ENCODE assay signal across 13 mouse cellular contexts in the genomic region with DNA sequence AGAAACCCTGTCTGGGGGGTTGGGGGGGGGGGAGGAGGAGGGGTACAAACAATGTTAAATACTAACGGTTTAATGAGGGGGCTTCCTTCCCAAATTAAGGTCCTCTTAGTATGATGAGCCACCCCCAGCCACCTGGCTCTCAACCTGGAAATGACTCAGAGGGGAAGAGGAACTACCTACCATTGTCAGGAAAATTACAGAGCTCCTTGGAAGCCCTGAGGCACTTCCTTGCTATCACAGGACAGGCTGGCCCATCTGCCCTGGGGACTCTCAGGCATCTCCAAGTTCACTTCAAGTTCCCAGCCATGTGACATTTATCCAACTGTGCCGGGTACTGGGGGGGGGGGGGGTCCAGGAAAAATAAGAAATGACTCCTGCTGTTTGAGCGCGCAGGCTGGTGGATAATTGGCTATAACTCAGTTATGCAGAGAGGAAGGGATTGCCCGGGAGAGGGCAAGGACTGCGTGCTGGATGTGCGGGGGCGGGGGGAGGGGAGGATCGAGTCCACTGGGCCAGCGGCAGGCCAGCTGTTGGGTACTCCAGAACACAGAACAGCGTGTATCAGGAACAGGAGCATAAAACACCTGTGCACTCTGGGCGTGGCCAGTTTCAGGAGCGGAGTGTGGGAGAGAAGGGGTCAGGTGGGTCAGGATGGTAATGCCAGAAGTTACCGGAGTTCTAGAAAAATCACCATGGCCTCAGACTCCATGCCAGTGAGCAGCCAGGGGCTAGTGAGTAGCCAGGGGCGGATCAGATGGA. TPM values are rescaled to one million over a fixed set of nuclear protein-coding genes. Genes with fewer than 3 reads are reported as not detected.
A peak's percentile ranks its signal among the peaks of the same experiment; 100 is the strongest.
DNase-seq lines count a peak whose midpoint lies in the region; ATAC-seq and TF ChIP-seq lines count a peak whose summit lies in the region.
"Had no signal": no experiment of that assay in that cellular context is flagged by ENCODE, and none has a peak within 500 bp of the region (broad histone marks: within the 10 kb centered on the region; RNA-seq: fewer than 3 reads in every experiment).

No protein-coding gene starts in this region.

- no peaks in the 10 kb centered on the region for H3K27me3 ChIP-seq in heart, embryonic 13.5 days (replicated peaks)
- H3K27me3 ChIP-seq in CH12.LX (replicated peaks) = no peaks in the 10 kb centered on the region
- no peaks in the 10 kb centered on the region for H3K27me3 ChIP-seq in embryonic facial prominence, embryonic 11.5 days (ENCODE audit: control insufficient read depth, insufficient read depth, low read length)
- H3K27me3 ChIP-seq in kidney, postnatal 0 days (ENCODE audit: insufficient read depth, low read length) = no peaks in the 10 kb centered on the region
- H3K27me3 ChIP-seq: forebrain, embryonic 15.5 days; midbrain, embryonic 15.5 days had no signal

- TF ChIP-seq CTCF in CH12.LX (conservative IDR thresholded peaks at IDR 0.05 in 1 of 2, IDR thresholded peaks at IDR 0.05 in 1 of 2; ENCODE audit: low read depth in 2 of 2, low read length in 2 of 2) = no peak
- TF ChIP-seq CTCF in kidney, postnatal 0 days (IDR thresholded peaks at IDR 0.05; ENCODE audit: low read depth) = no peak

- no peaks in the 10 kb centered on the region for H3K36me3 ChIP-seq in heart, embryonic 13.5 days
- peaks cover 0 to 27% of the 10 kb centered on the region in 2 experiments for H3K36me3 ChIP-seq in CH12.LX (replicated peaks in 1 of 2; ENCODE audit: control insufficient read depth in 1 of 2, insufficient read depth in 1 of 2, low read length in 1 of 2)
- H3K36me3 ChIP-seq in embryonic facial prominence, embryonic 11.5 days (replicated peaks; ENCODE audit: control insufficient read depth, insufficient read depth, low read depth, low read length) = no peaks in the 10 kb centered on the region
- H3K36me3 ChIP-seq in kidney, postnatal 0 days (ENCODE audit: insufficient read depth, low read length) = no peaks in the 10 kb centered on the region
- H3K36me3 ChIP-seq: forebrain, embryonic 15.5 days; midbrain, embryonic 15.5 days had no signal

- 36% methylated on average over 15 of the region's 15 CpGs for WGBS in heart, embryonic 13.5 days
- WGBS in embryonic facial prominence, embryonic 11.5 days = 18% methylated on average over 15 of the region's 15 CpGs
- WGBS in kidney, postnatal 0 days = 14% methylated on average over 15 of the region's 15 CpGs

- H3K79me2 ChIP-seq in CH12.LX (replicated peaks; ENCODE audit: control insufficient read depth, extremely low read depth, insufficient read depth, poor library complexity, severe bottlenecking) = no peaks in the 10 kb centered on the region

- in situ Hi-C loops in CH12.LX (cut with MboI; ENCODE audit: low pct_ligation_motif_present, low pct_unique_long_range_greater_than_20kb, low sequenced_read_pairs) = no loop called here

- no peak overlapping the region for H3K4me3 ChIP-seq in heart, embryonic 13.5 days
- H3K4me3 ChIP-seq in CH12.LX (replicated peaks in 1 of 3; ENCODE audit: low read depth in 2 of 3, low read length in 2 of 3, poor library complexity in 1 of 3) = no peak overlapping the region
- H3K4me3 ChIP-seq in embryonic facial prominence, embryonic 11.5 days (ENCODE audit: low read depth, low read length) = no peak overlapping the region
- H3K4me3 ChIP-seq in kidney, postnatal 0 days (replicated peaks; ENCODE audit: low read depth, low read length) = no peak overlapping the region
- H3K4me3 ChIP-seq: forebrain, embryonic 15.5 days; midbrain, embryonic 15.5 days had no signal

- dilution Hi-C loops in CH12.LX (cut with MboI; ENCODE audit: extremely low pct_ligation_motif_present, extremely low pct_unique_long_range_greater_than_20kb, low sequenced_read_pairs) = no loop called here

- TF ChIP-seq RAD21 in CH12.LX (IDR thresholded peaks at IDR 0.05; ENCODE audit: low read depth, low read length) = no peak

- H3K9ac ChIP-seq in heart, embryonic 13.5 days = 0 out of 2 replicates have a peak overlapping the region, but pooled peaks have one; percentile 33
- no peak overlapping the region for H3K9ac ChIP-seq in CH12.LX (ENCODE audit: insufficient read depth, low read depth)
- H3K9ac ChIP-seq in embryonic facial prominence, embryonic 11.5 days (replicated peaks; ENCODE audit: low read length) = no peak overlapping the region
- H3K9ac ChIP-seq in kidney, postnatal 0 days (ENCODE audit: low read depth, low read length) = no peak overlapping the region
- H3K9ac ChIP-seq: forebrain, embryonic 15.5 days; midbrain, embryonic 15.5 days had no signal

- H3K27ac ChIP-seq in heart, embryonic 13.5 days (replicated peaks) = no peak overlapping the region; the same call in 1 of the 2 replicates
- H3K27ac ChIP-seq in CH12.LX (ENCODE audit: insufficient read depth, low read depth) = no peak overlapping the region
- no peak overlapping the region for H3K27ac ChIP-seq in embryonic facial prominence, embryonic 11.5 days (replicated peaks; ENCODE audit: low read depth, low read length)
- no peak overlapping the region for H3K27ac ChIP-seq in kidney, postnatal 0 days
- H3K27ac ChIP-seq: forebrain, embryonic 15.5 days; midbrain, embryonic 15.5 days had no signal

- intact Hi-C loops in heart, postnatal 10 days (cut with DNase I) = no loop called here

- no peak for TF ChIP-seq POLR2A in CH12.LX (IDR thresholded peaks at IDR 0.05; ENCODE audit: low read depth, low read length)

- DNase-seq in heart, postnatal 10 days = no peak
- peak; percentile 28 for DNase-seq in CH12.LX (ENCODE audit: extremely low read depth)
- DNase-seq in embryonic facial prominence, embryonic 11.5 days (ENCODE audit: low spot score) = peak; percentile 19
- peak; percentile 31 for DNase-seq in kidney, postnatal 0 days (ENCODE audit: low spot score)
- no peak for DNase-seq in thymus, adult 18-20 months
- DNase-seq in layer of hippocampus, postnatal 25 days (ENCODE audit: extremely low spot score in 1 of 2, low spot score in 1 of 2) = no peak
- DNase-seq: cerebellum, adult 11-12 months; right cerebral cortex, postnatal 14 days had no signal

- no peak for ATAC-seq in heart, embryonic 13.5 days (ENCODE audit: extremely low read depth, insufficient number of reproducible peaks, low FRiP score, low TSS enrichment)
- ATAC-seq in embryonic facial prominence, embryonic 11.5 days (replicated peaks; ENCODE audit: insufficient number of reproducible peaks, low FRiP score, low TSS enrichment, low read depth) = peak; percentile 42
- ATAC-seq in kidney, postnatal 0 days (replicated peaks; ENCODE audit: low FRiP score, low read depth) = 0 out of 2 replicates have a peak, but pooled peaks have one; percentile 21
- no peak for ATAC-seq in erythroid progenitor cell, adult 5-6 weeks (replicated peaks; ENCODE audit: low FRiP score, poor library complexity, severe bottlenecking)
- ATAC-seq: forebrain, embryonic 15.5 days; midbrain, embryonic 15.5 days had no signal

- H3K4me2 ChIP-seq in heart, embryonic 13.5 days = peak overlapping the region; percentile 37; the same call in 1 of the 2 replicates
- H3K4me2 ChIP-seq in CH12.LX (ENCODE audit: insufficient read depth, low read depth, poor library complexity, severe bottlenecking) = no peak overlapping the region
- H3K4me2 ChIP-seq in embryonic facial prominence, embryonic 11.5 days (ENCODE audit: low read depth, low read length) = no peak overlapping the region
- H3K4me2 ChIP-seq in kidney, postnatal 0 days (ENCODE audit: low read length) = peak overlapping the region; percentile 45
- H3K4me2 ChIP-seq: forebrain, embryonic 15.5 days; midbrain, embryonic 15.5 days had no signal

- H3K4me1 ChIP-seq in heart, embryonic 13.5 days = peaks cover 53% of the 10 kb centered on the region
- H3K4me1 ChIP-seq in CH12.LX (ENCODE audit: control insufficient read depth in 1 of 2, insufficient read depth in 2 of 2) = peaks cover 7 to 88% of the 10 kb centered on the region in 2 experiments
- no peaks in the 10 kb centered on the region; the same call in 1 of the 2 replicates for H3K4me1 ChIP-seq in embryonic facial prominence, embryonic 11.5 days (ENCODE audit: control insufficient read depth, insufficient read depth, low read length)
- H3K4me1 ChIP-seq in kidney, postnatal 0 days (replicated peaks; ENCODE audit: insufficient read depth, low read length) = 0 out of 2 replicates have a peak, but pooled peaks cover 5% of the 10 kb centered on the region
- H3K4me1 ChIP-seq: forebrain, embryonic 15.5 days; midbrain, embryonic 15.5 days had no signal

- no peaks in the 10 kb centered on the region for H3K9me3 ChIP-seq in heart, embryonic 13.5 days
- no peaks in the 10 kb centered on the region for H3K9me3 ChIP-seq in CH12.LX (replicated peaks; ENCODE audit: low read length)
- H3K9me3 ChIP-seq in embryonic facial prominence, embryonic 11.5 days (replicated peaks; ENCODE audit: control insufficient read depth, low read length) = no peaks in the 10 kb centered on the region
- H3K9me3 ChIP-seq in kidney, postnatal 0 days (replicated peaks; ENCODE audit: low read length) = no peaks in the 10 kb centered on the region
- H3K9me3 ChIP-seq: forebrain, embryonic 15.5 days; midbrain, embryonic 15.5 days had no signal

- peak; percentile 66; the same call in 1 of the 2 replicates for TF ChIP-seq EP300 in CH12.LX (IDR thresholded peaks at IDR 0.05; ENCODE audit: low read length)

RNA-seq across cellular contexts. Expression of gene Pecam1, which starts 41.0 kb away (rescaled TPM):
- 60.7 and 61.4 TPM in 2 replicates for polyA plus RNA-seq in heart, embryonic 13.5 days (2015; fragmentation: Nextera tagmentation; extraction: Ambion mirVana)
- 100 to 1,000 TPM; 214 to 220 TPM for total RNA-seq in heart, postnatal 10 days (2021)
- total RNA-seq in CH12.LX (2012; rRNA removed) (19.2 and 22.3 TPM in 2 replicates), CH12.LX (2014; rRNA removed) (18.4 and 20.4 TPM in 2 replicates)
- 18.9 and 19.2 TPM in 2 replicates for polyA plus RNA-seq in CH12.LX (2012; ENCODE audit: insufficient read length, low read depth)
- 26.7 and 29.7 TPM in 2 replicates for polyA plus RNA-seq in embryonic facial prominence, embryonic 11.5 days (2014; fragmentation: Nextera tagmentation; extraction: Ambion mirVana)
- polyA plus RNA-seq in kidney, postnatal 0 days (2015; fragmentation: Nextera tagmentation; extraction: Ambion mirVana) = 54.1 and 55.0 TPM in 2 replicates
- total RNA-seq in erythroid progenitor cell, adult 5-6 weeks (2015; ENCODE audit: low replicate concordance) = 7.1 and 16.6 TPM in 2 replicates
- 5.5 and 7.2 TPM in 2 replicates for total RNA-seq in erythroid progenitor cell, adult 5-6 weeks (2017; ENCODE audit: low replicate concordance)
- total RNA-seq in layer of hippocampus, postnatal 25 days (2021) = 10 to 100 TPM; 13.6 to 16.6 TPM

RNA-seq across cellular contexts. Expression of gene Milr1, which starts 41.6 kb away (rescaled TPM):
- 1.5 and 1.9 TPM in 2 replicates for polyA plus RNA-seq in heart, embryonic 13.5 days (2015; fragmentation: Nextera tagmentation; extraction: Ambion mirVana)
- 1 to 10 TPM in 1 of 2 experiments, under 1 TPM in 1; 0.94 to 1.1 TPM for total RNA-seq in heart, postnatal 10 days (2021)
- total RNA-seq in CH12.LX (2012; rRNA removed) (22.0 and 28.1 TPM in 2 replicates), CH12.LX (2014; rRNA removed) (41.2 and 50.1 TPM in 2 replicates)
- 33.1 and 35.4 TPM in 2 replicates for polyA plus RNA-seq in CH12.LX (2012; ENCODE audit: insufficient read length, low read depth)
- 0.47 and 0.94 TPM in 2 replicates for polyA plus RNA-seq in embryonic facial prominence, embryonic 11.5 days (2014; fragmentation: Nextera tagmentation; extraction: Ambion mirVana)
- polyA plus RNA-seq in kidney, postnatal 0 days (2015; fragmentation: Nextera tagmentation; extraction: Ambion mirVana) = 0.78 and 0.89 TPM in 2 replicates
- 7.9 and 10.5 TPM in 2 replicates for total RNA-seq in erythroid progenitor cell, adult 5-6 weeks (2015; ENCODE audit: low replicate concordance)
- total RNA-seq in erythroid progenitor cell, adult 5-6 weeks (2017; ENCODE audit: low replicate concordance) = 9.1 and 13.4 TPM in 2 replicates
- total RNA-seq in layer of hippocampus, postnatal 25 days (2021) = not detected
- total RNA-seq: MEL had no signal

Comparison
In these comparisons a context has a peak if more than half of its experiments do, and no peak if none do; other contexts are left out.
1. ATAC-seq: peak in embryonic facial prominence, embryonic 11.5 days (single experiment) and kidney, postnatal 0 days (single experiment); none in heart, embryonic 13.5 days (single experiment) and erythroid progenitor cell, adult 5-6 weeks (single experiment).
2. H3K4me2 ChIP-seq: peak in heart, embryonic 13.5 days (single experiment) and kidney, postnatal 0 days (single experiment); none in CH12.LX (single experiment) and embryonic facial prominence, embryonic 11.5 days (single experiment).
3. DNase-seq: peak in CH12.LX (single experiment), embryonic facial prominence, embryonic 11.5 days (single experiment) and kidney, postnatal 0 days (single experiment); none in heart, postnatal 10 days (0 of 2), thymus, adult 18-20 months (0 of 2) and layer of hippocampus, postnatal 25 days (0 of 2).
4. RNA of gene Pecam1, which starts 41.0 kb away (total RNA-seq): 214 to 220 TPM in heart, postnatal 10 days; 18.4 to 22.3 TPM in CH12.LX, 13.6 to 16.6 TPM in layer of hippocampus, postnatal 25 days and 5.5 to 16.6 TPM in erythroid progenitor cell, adult 5-6 weeks; every median in the first group is over 4 times any median in the second.
5. RNA of gene Milr1, which starts 41.6 kb away (total RNA-seq): 22.0 to 50.1 TPM in CH12.LX and 7.9 to 13.4 TPM in erythroid progenitor cell, adult 5-6 weeks; 0.94 to 1.1 TPM in heart, postnatal 10 days and not detected in layer of hippocampus, postnatal 25 days; every median in the first group is over 4 times any median in the second.